Mouse (Mus musculus): ENCODE measurements around the gene Crtam. TPM values are rescaled to one million over a fixed set of nuclear protein-coding genes. Genes with fewer than 3 reads are reported as not detected.

Crtam gene
- polyA plus RNA-seq, 1 experiment from 2014 or later: 0.11 TPM

- Histone ChIP-seq H3K4me3 (no peak overlapping the region), H3K9ac (no peak overlapping the region), H3K9me3 (replicated peaks) (no peaks in the 10 kb centered on the region), H3K27ac (no peak overlapping the region), H3K4me2 (no peak overlapping the region), H3K36me3 (no peaks in the 10 kb centered on the region), H3K27me3 (replicated peaks) (peaks cover 4% of the 10 kb centered on the region; the same call in 1 of the 2 replicates), H3K4me1 (no peaks in the 10 kb centered on the region)
- ATAC-seq: no peak
- WGBS (ENCODE audit: insufficient replicate concordance): 43% methylated on average over 4 of the region's 4 CpGs
Observed at GRCm38 (mm10) chr9:40947131-40947530, 57.3 kb downstream of the Crtam start.

- no peaks in the 10 kb centered on the region for H3K4me1 ChIP-seq
- ATAC-seq: no peak
- no peaks in the 10 kb centered on the region for H3K36me3 ChIP-seq
- no peak overlapping the region for H3K27ac ChIP-seq
- H3K4me3 ChIP-seq: no peak overlapping the region
- no peak overlapping the region for H3K4me2 ChIP-seq
- no peaks in the 10 kb centered on the region for H3K9me3 ChIP-seq (replicated peaks)
- H3K27me3 ChIP-seq (replicated peaks): no peaks in the 10 kb centered on the region
- no peak overlapping the region for H3K9ac ChIP-seq
- 61% methylated on average over 7 of the region's 7 CpGs for WGBS (ENCODE audit: insufficient replicate concordance)
Observed at GRCm38 (mm10) chr9:40937425-40937824, 67.0 kb downstream of the Crtam start.

GRCm38 (mm10) chr9:40933323-40933722 is 71.1 kb downstream of the Crtam start:
- H3K9me3 ChIP-seq (replicated peaks): no peaks in the 10 kb centered on the region
- H3K4me1 ChIP-seq: no peaks in the 10 kb centered on the region
- H3K9ac ChIP-seq: no peak overlapping the region
- H3K4me2 ChIP-seq: no peak overlapping the region
- no peaks in the 10 kb centered on the region for H3K36me3 ChIP-seq
- no peak for ATAC-seq
- no peaks in the 10 kb centered on the region for H3K27me3 ChIP-seq (replicated peaks)
- no peak overlapping the region for H3K27ac ChIP-seq
- 49% methylated on average over 3 of the region's 3 CpGs for WGBS (ENCODE audit: insufficient replicate concordance)
- no peak overlapping the region for H3K4me3 ChIP-seq

GRCm38 (mm10) chr9:40927351-40927980 is 77.0 kb downstream of the Crtam start:
- no peaks in the 10 kb centered on the region for H3K4me1 ChIP-seq
- no peak for ATAC-seq
- no peaks in the 10 kb centered on the region for H3K27me3 ChIP-seq (replicated peaks)
- H3K36me3 ChIP-seq: no peaks in the 10 kb centered on the region
- H3K4me2 ChIP-seq: no peak overlapping the region
- no peak overlapping the region for H3K4me3 ChIP-seq
- H3K9ac ChIP-seq: no peak overlapping the region
- WGBS (ENCODE audit: insufficient replicate concordance): 76% methylated on average over 17 of the region's 17 CpGs
- H3K27ac ChIP-seq: no peak overlapping the region
- H3K9me3 ChIP-seq (replicated peaks): no peaks in the 10 kb centered on the region

Other genes with a start within 250 kb of the Crtam start
- 2,428 and 2,723 TPM in 2 replicates for gene Hspa8, start 203.6 kb downstream of the Crtam start, polyA plus RNA-seq (2016; fragmentation: Nextera tagmentation; extraction: Ambion mirVana)
- gene Bsx, start 130.5 kb downstream of the Crtam start, polyA plus RNA-seq (2016; fragmentation: Nextera tagmentation; extraction: Ambion mirVana): not detected in 2 replicates
- gene Jhy, start 40.5 kb downstream of the Crtam start, polyA plus RNA-seq (2016; fragmentation: Nextera tagmentation; extraction: Ambion mirVana): 0.05 TPM in 1 of 2 replicates, not detected in the other
- gene Ubash3b, start 157.1 kb upstream of the Crtam start, polyA plus RNA-seq (2016; fragmentation: Nextera tagmentation; extraction: Ambion mirVana): 12.2 and 14.0 TPM in 2 replicates